In genomic region chr2:131910847-131911246, GRCm38 (mm10) we compare ENCODE assay signal across 9 mouse cellular contexts. TPM values are rescaled to one million over a fixed set of nuclear protein-coding genes. Genes with fewer than 3 reads are reported as not detected.
DNase-seq lines count a peak whose midpoint lies in the region; ATAC-seq lines count a peak whose summit lies in the region.
"Had no signal": no experiment of that assay in that cellular context is flagged by ENCODE, and none has a peak within 500 bp of the region (broad histone marks: within the 10 kb centered on the region; RNA-seq: fewer than 3 reads in every experiment).

No protein-coding gene starts in this region.

- no peak for ATAC-seq in erythroblast, adult 5-6 weeks (replicated peaks; ENCODE audit: low FRiP score, poor library complexity, severe bottlenecking)
- no peak for ATAC-seq in megakaryocyte, adult 5-6 weeks (ENCODE audit: poor library complexity, severe bottlenecking)
- ATAC-seq in liver, embryonic 13.5 days (ENCODE audit: low read depth) = no peak

- H3K27me3 ChIP-seq in erythroblast, embryonic 14.5 days (ENCODE audit: control insufficient read depth) = no peaks in the 10 kb centered on the region
- H3K27me3 ChIP-seq in megakaryocyte, embryonic 14.5 days (replicated peaks) = no peaks in the 10 kb centered on the region
- no peaks in the 10 kb centered on the region for H3K27me3 ChIP-seq in liver, embryonic 13.5 days

- DNase-seq in liver, embryonic 13.5 days = no peak
- DNase-seq in adipocyte (ENCODE audit: low spot score) = no peak
- DNase-seq in natural killer cell, adult 2 months (ENCODE audit: low spot score in 2 of 2) = no peak
- no peak for DNase-seq in thymus, adult 18-20 months

- H3K27ac ChIP-seq in liver, embryonic 13.5 days = peak overlapping the region; percentile 8; the same call in 1 of the 2 replicates

- H3K36me3 ChIP-seq in erythroblast, embryonic 14.5 days (ENCODE audit: control insufficient read depth) = peaks cover 41% of the 10 kb centered on the region
- H3K36me3 ChIP-seq in megakaryocyte, embryonic 14.5 days (replicated peaks; ENCODE audit: low read length) = no peaks in the 10 kb centered on the region
- peaks cover 6% of the 10 kb centered on the region for H3K36me3 ChIP-seq in liver, embryonic 13.5 days

- 53% methylated on average over 2 of the region's 2 CpGs for WGBS in liver, embryonic 13.5 days (ENCODE audit: insufficient replicate concordance)

- peak overlapping the region; percentile 91 for H3K9ac ChIP-seq in liver, embryonic 13.5 days

- H3K4me1 ChIP-seq in erythroblast, embryonic 14.5 days (ENCODE audit: control insufficient read depth) = peaks cover 60% of the 10 kb centered on the region
- peaks cover 36% of the 10 kb centered on the region for H3K4me1 ChIP-seq in megakaryocyte, embryonic 14.5 days
- H3K4me1 ChIP-seq in liver, embryonic 13.5 days (replicated peaks) = peaks cover 46% of the 10 kb centered on the region

- H3K4me3 ChIP-seq in erythroblast, embryonic 14.5 days (replicated peaks) = peak overlapping the region; percentile 92
- peak overlapping the region; percentile 98 for H3K4me3 ChIP-seq in megakaryocyte, embryonic 14.5 days (replicated peaks)
- H3K4me3 ChIP-seq in liver, embryonic 13.5 days (replicated peaks) = peak overlapping the region; percentile 80

- peak overlapping the region; percentile 82 for H3K4me2 ChIP-seq in liver, embryonic 13.5 days

- H3K9me3 ChIP-seq in erythroblast, embryonic 14.5 days (ENCODE audit: control insufficient read depth, low read length) = no peaks in the 10 kb centered on the region
- H3K9me3 ChIP-seq in megakaryocyte, embryonic 14.5 days = no peaks in the 10 kb centered on the region
- no peaks in the 10 kb centered on the region for H3K9me3 ChIP-seq in liver, embryonic 13.5 days (replicated peaks)

RNA-seq across cellular contexts. Expression of gene Prn, which starts 1.1 kb away (rescaled TPM):
- polyA plus RNA-seq in erythroblast, embryonic 14.5 days (2012) = not detected in 2 replicates
- total RNA-seq in erythroblast, adult 5-6 weeks (2015; ENCODE audit: low replicate concordance) = not detected in 2 replicates
- not detected in 2 replicates for total RNA-seq in erythroblast, adult 5-6 weeks (2017; ENCODE audit: low replicate concordance)
- polyA plus RNA-seq in megakaryocyte, embryonic 14.5 days (2012; ENCODE audit: insufficient read depth, low replicate concordance) = not detected in 2 replicates
- total RNA-seq in megakaryocyte, adult 5-6 weeks (2015) = not detected in 2 replicates
- total RNA-seq in megakaryocyte, adult 5-6 weeks (2017) = not detected in 2 replicates
- polyA plus RNA-seq in liver, embryonic 13.5 days (2015; fragmentation: Nextera tagmentation; extraction: Ambion mirVana) = 0.28 TPM in 1 of 2 replicates, not detected in the other
- total RNA-seq: gastrocnemius, postnatal 4 days had no signal

RNA-seq across cellular contexts. Expression of gene Prnp, which starts 1.1 kb away (rescaled TPM):
- polyA plus RNA-seq in erythroblast, embryonic 14.5 days (2012) = 3.8 and 4.8 TPM in 2 replicates
- total RNA-seq in erythroblast, adult 5-6 weeks (2015; ENCODE audit: low replicate concordance) = 80.3 and 84.9 TPM in 2 replicates
- 147 and 159 TPM in 2 replicates for total RNA-seq in erythroblast, adult 5-6 weeks (2017; ENCODE audit: low replicate concordance)
- polyA plus RNA-seq in megakaryocyte, embryonic 14.5 days (2012; ENCODE audit: insufficient read depth, low replicate concordance) = 8.8 TPM in 1 of 2 replicates, not detected in the other
- 0.80 and 1.6 TPM in 2 replicates for total RNA-seq in megakaryocyte, adult 5-6 weeks (2015)
- 1.7 and 2.0 TPM in 2 replicates for total RNA-seq in megakaryocyte, adult 5-6 weeks (2017)
- polyA plus RNA-seq in liver, embryonic 13.5 days (2015; fragmentation: Nextera tagmentation; extraction: Ambion mirVana) = 30.3 and 32.3 TPM in 2 replicates

RNA-seq across cellular contexts. Expression of gene Prnd, which starts 39.8 kb away (rescaled TPM):
- polyA plus RNA-seq in erythroblast, embryonic 14.5 days (2012) = not detected in 2 replicates
- total RNA-seq in erythroblast, adult 5-6 weeks (2015; ENCODE audit: low replicate concordance) = not detected in 2 replicates
- not detected in 2 replicates for total RNA-seq in erythroblast, adult 5-6 weeks (2017; ENCODE audit: low replicate concordance)
- polyA plus RNA-seq in megakaryocyte, embryonic 14.5 days (2012; ENCODE audit: insufficient read depth, low replicate concordance) = not detected in 2 replicates
- total RNA-seq in megakaryocyte, adult 5-6 weeks (2015) = not detected in 2 replicates
- not detected in 2 replicates for total RNA-seq in megakaryocyte, adult 5-6 weeks (2017)
- polyA plus RNA-seq in liver, embryonic 13.5 days (2015; fragmentation: Nextera tagmentation; extraction: Ambion mirVana) = 0.34 and 0.45 TPM in 2 replicates

RNA-seq across cellular contexts. Expression of gene Erv3, which starts 51.3 kb away (rescaled TPM):
- not detected in 2 replicates for polyA plus RNA-seq in erythroblast, embryonic 14.5 days (2012)
- total RNA-seq in erythroblast, adult 5-6 weeks (2015; ENCODE audit: low replicate concordance) = not detected in 2 replicates
- not detected in 2 replicates for total RNA-seq in erythroblast, adult 5-6 weeks (2017; ENCODE audit: low replicate concordance)
- not detected in 2 replicates for polyA plus RNA-seq in megakaryocyte, embryonic 14.5 days (2012; ENCODE audit: insufficient read depth, low replicate concordance)
- not detected in 2 replicates for total RNA-seq in megakaryocyte, adult 5-6 weeks (2015)
- not detected in 2 replicates for total RNA-seq in megakaryocyte, adult 5-6 weeks (2017)
- not detected in 2 replicates for polyA plus RNA-seq in liver, embryonic 13.5 days (2015; fragmentation: Nextera tagmentation; extraction: Ambion mirVana)
